Mouse (Mus musculus) E14TG2a.4 (cell line): ENCODE measurements at regions not wholly inside any gene's neighbourhood (a gene's known extent, or its start where the extent isn't known, plus 50 kb on each side); places are given as distances from the start of the nearest gene placed in this dataset.

ENCODE experiments used
- CTCF ChIP-seq: conservative IDR thresholded peaks from 2 replicates; pipeline ENCODE4 v1.5.1; 2014; ENCODE audit warnings: low read length
- NANOG ChIP-seq: IDR thresholded peaks from 2 replicates; pipeline ENCODE4 v1.6.1; 2014; ENCODE audit warnings: borderline replicate concordance, low read length, mixed read lengths
- POU5F1 ChIP-seq: IDR thresholded peaks from 2 replicates; pipeline ENCODE4 v1.6.1; 2014; ENCODE audit warnings: low read length, borderline replicate concordance

DNA sequence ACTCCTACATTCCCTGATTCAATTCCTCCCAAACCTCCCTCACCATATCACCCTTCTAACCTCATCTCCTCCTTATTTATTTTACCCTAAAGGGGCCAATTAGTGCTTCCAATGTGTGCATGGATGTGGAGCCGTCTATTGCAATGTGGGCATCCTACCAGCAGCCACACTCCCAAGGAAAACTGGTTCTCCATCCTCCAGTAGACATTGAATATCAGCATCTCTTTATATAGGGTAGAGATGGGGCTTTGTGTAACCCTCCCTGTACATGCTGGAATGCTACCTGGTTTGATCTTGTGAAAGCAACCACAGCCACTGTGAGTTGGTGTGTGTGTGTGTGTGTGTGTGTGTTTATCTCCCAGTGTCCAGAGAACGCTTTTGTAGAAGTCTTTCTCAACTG, 126.5 kb downstream of the Fam124b start:
- no peak for TF ChIP-seq CTCF
- TF ChIP-seq NANOG: no peak
- no peak for TF ChIP-seq POU5F1
